Mouse (Mus musculus) gastrocnemius, postnatal 14 days (tissue): Measurements from ENCODE around the gene Fanca. TPM values are rescaled to one million over a fixed set of nuclear protein-coding genes. Genes with fewer than 3 reads are reported as not detected.

Experiments used
- DNase-seq: peaks from one replicate; pipeline ENCODE4 v3.0.0; 2021; ENCODE audit warnings: mixed read lengths
- intact Hi-C: fragments of 180-260 bp; cut with DNase I; formaldehyde crosslinking; loops from one replicate; pipeline ENCODE4 v1.15.1; 2025; ENCODE audit warnings: low total_unique reads
- long read RNA-seq, 2 experiments: library from polyadenylated mRNA; stranded (forward); transcript quantifications; one replicate each; pipeline ENCODE4 v2.0.0; 2021
- total RNA-seq, 2 experiments: library from RNA; stranded (reverse); gene quantifications; 2 replicates each; pipeline ENCODE4 v1.2.3; 2021

Gene Fanca
- 1 to 10 TPM in 1 of 2 experiments, under 1 TPM in 1; 0.92 to 1.3 TPM for total RNA-seq
- long read RNA-seq, experiment 1, full-length matches to known transcripts = 1 of 1 reads
- long read RNA-seq, experiment 1, partial matches to known transcripts = 0 of 1 reads
- long read RNA-seq, experiment 1, other reads (novel, unspliced or antisense) = 0 of 1 reads
- long read RNA-seq, experiment 2, full-length matches to known transcripts = 1 of 1 reads
- long read RNA-seq, experiment 2, partial matches to known transcripts = 0 of 1 reads
- long read RNA-seq, experiment 2, other reads (novel, unspliced or antisense) = 0 of 1 reads

- peak; percentile 94 for DNase-seq
- intact Hi-C loops = no loop called here
These were observed at the start of gene Fanca for GRCm38 (mm10) chr8:123318467-123318911. TSS of gene Fanca (minus strand) at chr8:123318576.

DNA sequence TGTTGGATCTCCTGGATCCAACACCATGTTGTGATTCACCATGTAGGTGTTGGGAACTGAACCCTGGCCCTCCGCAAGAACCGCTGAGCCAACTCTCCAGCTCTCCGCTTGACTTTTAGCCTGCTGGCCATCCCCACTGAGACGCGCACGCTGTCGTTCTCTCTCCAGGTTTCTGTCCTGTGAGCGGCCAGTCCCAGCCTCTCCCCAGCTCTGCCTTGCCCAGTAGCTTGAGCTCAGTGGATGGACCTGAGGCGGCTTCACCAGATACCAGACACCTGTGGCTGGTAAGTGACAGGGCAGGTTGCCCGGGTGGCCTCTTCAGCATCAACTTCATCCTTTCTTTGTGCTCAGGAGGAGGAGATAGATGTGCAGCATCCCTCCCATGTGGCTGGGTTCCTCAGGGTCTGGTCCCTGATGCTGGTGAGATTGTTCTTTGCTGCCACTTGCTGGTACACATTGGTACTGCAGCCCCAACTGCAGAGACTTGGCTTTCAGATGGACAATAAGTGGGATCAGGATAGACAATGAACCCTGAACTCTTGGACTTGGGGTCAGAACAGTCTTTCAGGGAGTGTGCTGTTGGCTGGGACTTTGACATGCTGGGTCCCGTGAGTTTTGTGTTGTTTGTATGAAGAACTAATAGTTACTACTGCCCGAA lies 42.8 kb upstream of the Fanca start:
- intact Hi-C loops = loop anchor here (2.0 kb wide), 1 partner anchor 40 kb away; no protein-coding TSS in a partner anchor
- peak; percentile 57 for DNase-seq

GRCm38 (mm10) chr8:123353216-123353615 lies 34.8 kb upstream of the Fanca start:
- DNase-seq = no peak
- intact Hi-C loops = no loop called here

DNA sequence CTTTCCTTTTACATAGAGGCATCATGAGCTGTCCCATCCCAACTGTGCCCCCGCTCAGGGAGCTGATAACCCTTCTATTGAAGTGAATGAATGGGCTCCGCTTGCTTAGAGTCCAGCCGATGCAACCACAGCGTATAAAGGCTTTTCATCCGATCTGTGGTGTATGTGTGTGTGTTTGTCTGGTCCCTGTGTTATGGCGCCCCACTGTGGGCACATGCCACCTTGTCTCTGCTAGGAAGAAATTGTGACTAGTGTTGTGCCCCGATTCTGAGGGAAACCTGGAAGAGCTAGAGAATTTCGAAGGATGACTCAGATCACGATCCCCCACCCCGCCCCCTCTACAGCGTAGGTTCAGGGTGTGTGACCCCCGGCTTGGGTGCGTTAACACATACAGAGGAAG lies 34.4 kb upstream of the Fanca start:
- DNase-seq = peak; percentile 32
- intact Hi-C loops = no loop called here

DNA sequence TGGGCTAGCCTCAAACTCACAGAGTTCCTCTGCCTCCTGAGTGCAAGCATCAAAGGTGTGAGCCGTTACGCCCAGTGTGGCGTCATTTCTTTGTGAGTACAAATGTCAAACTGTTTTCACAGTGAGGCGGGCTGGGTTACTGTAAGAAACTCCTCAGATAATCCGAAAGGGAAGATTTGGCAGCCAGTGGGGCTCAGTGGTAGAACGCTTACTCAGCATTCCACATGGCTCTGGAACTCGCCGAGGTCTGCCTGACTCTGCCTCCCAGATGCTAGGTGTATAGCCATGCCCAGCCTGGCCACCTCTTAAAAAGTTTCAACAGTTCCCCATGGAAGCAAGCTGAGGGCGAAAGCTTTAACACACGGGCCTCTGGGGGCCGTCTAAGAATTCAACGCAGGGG lies 33.7 kb upstream of the Fanca start:
- no peak for DNase-seq
- intact Hi-C loops = no loop called here

DNA sequence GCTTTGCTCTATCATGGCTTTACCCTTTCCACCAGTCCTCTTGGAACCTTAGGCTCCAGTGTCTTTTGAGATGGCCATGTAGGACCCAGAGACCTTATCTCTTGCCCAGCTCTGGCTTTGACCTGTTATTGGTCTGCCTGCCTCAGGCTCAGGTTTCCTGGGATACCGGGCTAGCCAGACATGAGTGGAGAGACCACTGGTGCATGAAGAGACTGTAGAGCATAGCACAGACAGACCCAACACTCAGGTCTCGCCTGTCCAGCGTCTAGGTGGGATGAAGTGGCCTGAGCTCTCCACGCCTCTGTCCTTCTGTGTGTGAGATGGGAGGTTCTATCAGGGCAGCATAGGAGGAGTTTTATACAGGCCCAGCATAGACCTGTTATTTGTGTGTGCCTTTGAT lies 30.7 kb upstream of the Fanca start:
- no peak for DNase-seq
- intact Hi-C loops = no loop called here

GRCm38 (mm10) chr8:123348237-123348843 lies 30.0 kb upstream of the Fanca start:
- intact Hi-C loops = no loop called here

DNA sequence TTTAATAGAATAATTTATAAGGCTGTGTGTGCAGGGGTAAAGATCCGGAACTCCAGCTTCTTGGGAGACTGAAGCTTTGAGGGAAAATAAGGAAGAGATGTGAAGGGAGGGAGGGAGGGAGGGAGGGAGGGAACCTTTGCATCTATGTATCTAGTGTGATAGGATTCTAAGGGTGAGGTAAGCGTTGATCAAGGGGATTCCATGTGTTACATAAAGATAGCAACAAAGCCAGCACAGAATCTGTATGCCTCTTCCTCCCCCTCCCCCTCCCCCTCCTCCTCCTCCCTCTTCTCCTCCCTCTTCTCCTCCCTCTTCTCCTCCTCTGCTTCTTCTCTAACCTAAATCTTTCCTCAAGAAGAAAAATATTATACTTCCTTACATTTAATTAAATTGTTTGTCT lies 28.9 kb upstream of the Fanca start:
- DNase-seq = no peak

More at GRCm38 (mm10) chr8:123348237-123348843, 30.0 kb upstream of the Fanca start:
- DNase-seq = peak; percentile 59

GRCm38 (mm10) chr8:123345856-123346255 lies 27.5 kb upstream of the Fanca start:
- no peak for DNase-seq
- intact Hi-C loops = no loop called here

More for the DNA sequence above, 28.9 kb upstream of the Fanca start:
- intact Hi-C loops = no loop called here

DNA sequence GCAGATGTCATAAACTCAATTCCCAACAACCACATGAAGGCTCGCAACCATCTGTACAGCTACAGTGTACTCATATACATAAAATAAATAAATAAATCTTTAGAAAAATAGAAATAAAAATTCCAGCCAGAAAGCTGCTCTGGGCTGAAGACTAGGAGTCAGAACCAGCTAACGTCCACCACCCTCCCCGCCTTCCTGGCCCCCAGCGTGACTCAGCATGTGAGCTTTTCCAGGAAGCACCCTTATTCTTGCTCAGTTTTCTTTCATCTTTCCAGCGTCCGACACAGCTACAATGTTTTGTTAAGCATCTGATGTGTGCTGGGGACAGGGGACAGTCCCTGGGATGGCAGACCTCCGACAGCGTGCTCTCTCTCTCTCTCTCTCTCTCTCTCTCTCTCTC lies 26.8 kb upstream of the Fanca start:
- intact Hi-C loops = no loop called here
- no peak for DNase-seq

DNA sequence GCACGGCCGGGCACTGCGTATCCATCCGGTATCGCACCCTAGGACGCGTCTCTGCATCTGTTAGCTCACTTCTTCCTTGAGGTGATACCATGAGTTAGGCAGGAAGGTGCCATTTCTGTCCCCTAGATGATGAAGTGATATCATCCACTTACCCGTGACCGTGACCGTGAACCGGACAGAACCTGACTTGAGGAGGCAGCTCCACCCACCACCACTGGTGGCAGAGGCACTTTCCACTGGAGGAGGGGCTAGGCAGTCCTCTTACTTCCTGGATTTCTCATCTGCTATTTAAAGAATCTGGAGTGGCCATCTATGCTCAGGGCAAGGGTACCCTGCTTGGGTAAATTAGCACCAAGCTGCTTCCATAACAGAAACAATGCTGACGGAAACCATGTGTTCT lies 25.0 kb upstream of the Fanca start:
- DNase-seq = no peak
- intact Hi-C loops = no loop called here

DNA sequence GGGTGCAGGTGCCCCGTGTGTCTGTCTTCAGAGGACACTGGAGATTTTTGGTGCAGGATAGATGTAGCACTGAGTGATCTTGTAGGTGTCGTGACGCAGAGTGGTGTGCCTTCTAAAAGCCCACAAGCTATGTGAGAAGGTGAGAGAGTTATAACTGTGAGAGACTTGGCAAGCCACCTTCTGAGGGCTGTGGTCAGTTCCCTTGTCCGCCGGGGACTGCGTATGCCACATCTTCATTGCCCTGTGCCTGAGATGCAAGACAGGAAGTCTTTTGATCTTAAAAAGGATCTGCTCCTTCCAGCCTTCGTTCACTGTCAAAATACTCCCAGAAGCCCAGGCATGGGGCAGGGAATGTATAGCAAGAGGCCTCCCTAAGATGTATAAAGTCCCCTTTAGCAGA lies 24.5 kb upstream of the Fanca start:
- intact Hi-C loops = no loop called here
- DNase-seq = no peak

- intact Hi-C loops = no loop called here
- no peak for DNase-seq
These were observed 23.9 kb upstream of the Fanca start for GRCm38 (mm10) chr8:123342253-123342652.

DNA sequence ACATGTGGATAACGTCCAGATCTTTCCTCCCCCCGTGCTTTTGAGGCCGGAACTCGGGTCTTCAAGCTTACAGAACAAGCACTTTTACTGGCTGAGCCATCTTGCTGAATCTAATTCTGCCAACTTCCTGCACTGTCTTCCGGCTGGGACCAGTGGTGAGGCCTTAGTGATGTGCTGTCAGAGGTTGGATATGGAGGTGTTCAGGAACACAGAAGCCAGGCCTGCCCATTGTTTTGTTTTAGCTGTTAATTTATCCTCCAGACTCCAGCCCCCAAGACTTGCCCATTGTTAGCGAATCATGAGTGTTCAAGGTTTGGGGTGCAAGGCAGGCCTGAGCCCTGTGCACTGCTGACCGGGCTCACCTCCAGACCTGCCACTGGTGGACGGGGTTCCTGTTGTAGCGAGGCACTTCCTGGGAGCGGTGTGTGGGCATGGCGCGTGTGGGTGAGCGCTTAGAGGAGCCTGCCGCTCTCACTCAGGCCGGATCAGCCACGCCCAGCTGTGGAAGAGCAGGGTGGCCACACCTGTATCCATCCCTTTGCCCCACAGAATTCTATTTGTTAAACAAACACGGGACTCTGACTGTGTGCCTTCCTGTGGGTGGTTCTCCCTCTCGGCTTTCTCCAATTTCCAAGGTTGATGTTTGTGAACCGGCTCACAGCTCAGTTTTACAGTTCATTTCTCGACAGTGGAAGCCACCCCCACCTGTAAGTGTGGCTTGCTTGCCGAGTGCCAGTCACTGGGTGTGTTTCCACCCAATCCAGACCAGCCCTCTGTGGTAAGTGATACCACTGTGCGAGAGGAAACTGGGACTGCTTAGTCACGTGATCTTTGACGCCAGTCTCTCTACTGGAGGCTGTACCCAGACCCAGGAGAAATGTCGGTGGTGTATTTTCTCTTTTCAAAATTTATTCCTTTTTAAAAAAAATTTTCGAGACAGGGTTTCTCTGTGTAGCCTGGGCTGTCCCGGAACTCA lies 23.0 kb upstream of the Fanca start:
- intact Hi-C loops = no loop called here
- DNase-seq = no peak

- intact Hi-C loops = no loop called here
- no peak for DNase-seq
These were observed 21.7 kb upstream of the Fanca start for GRCm38 (mm10) chr8:123340071-123340470.

GRCm38 (mm10) chr8:123337475-123337874 lies 19.1 kb upstream of the Fanca start:
- no peak for DNase-seq
- intact Hi-C loops = no loop called here

DNA sequence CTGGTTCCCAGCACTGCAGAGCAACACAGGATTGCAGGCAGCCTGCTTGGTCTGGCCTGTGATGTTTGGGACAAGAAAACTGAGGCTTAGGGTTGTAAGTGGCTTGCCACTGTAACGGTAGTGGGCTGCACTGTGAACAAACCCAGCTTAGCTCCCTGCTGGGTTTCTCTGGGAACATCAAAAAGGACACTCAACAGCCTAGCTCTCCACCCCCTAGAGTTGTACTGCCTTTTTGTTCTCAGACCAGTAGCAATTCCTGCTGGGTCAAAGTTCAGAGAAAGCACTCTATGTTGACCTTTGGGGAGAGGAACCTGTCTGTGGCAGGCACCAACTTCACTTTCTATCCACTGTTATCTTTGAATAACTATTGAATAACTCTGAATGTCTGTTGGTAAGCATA lies 16.1 kb upstream of the Fanca start:
- DNase-seq = no peak
- intact Hi-C loops = loop anchor here (5.0 kb wide), 1 partner anchor 73 kb away; the partner anchor contains the start of gene Mc1r

DNA sequence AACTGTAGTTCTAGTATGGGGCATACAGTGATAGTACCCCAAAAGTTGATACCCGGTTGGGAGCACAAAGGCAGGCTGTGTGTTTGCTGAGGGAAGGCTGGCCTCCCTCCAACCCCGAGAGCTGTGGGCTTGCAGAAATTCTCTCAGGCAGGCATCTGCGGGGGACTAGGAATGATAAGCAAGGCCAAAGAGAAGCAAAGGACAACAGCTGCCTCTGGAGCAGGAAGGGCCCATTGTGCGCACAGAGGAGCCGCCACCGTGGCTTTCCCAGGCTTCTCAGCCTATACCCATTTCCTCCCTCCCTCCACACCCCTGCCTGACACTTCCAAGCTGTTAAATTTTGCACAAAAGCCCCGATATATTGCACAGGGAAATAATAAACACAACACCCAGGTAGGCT lies 15.5 kb upstream of the Fanca start:
- intact Hi-C loops = loop anchor here (5.0 kb wide), 1 partner anchor 73 kb away; the partner anchor contains the start of gene Mc1r
- no peak for DNase-seq

GRCm38 (mm10) chr8:123333091-123333587 lies 14.8 kb upstream of the Fanca start:
- intact Hi-C loops = loop anchor here (5.0 kb wide), 1 partner anchor 74 kb away; the partner anchor contains the start of gene Mc1r
- DNase-seq = no peak
